Mouse (Mus musculus) heart, postnatal 4 days (tissue): Measurements from ENCODE around the gene Senp1. TPM values are rescaled to one million over a fixed set of nuclear protein-coding genes. Genes with fewer than 3 reads are reported as not detected.

ENCODE experiments used
- DNase-seq: peaks from one replicate; pipeline ENCODE4 v3.0.0; 2021
- total RNA-seq, 2 experiments: library from RNA; stranded (reverse); gene quantifications; 2 replicates each; pipeline ENCODE4 v1.2.3; 2021

Gene Senp1
- total RNA-seq, 2 experiments from 2014 or later, result 23.5 to 27.2 TPM

DNA sequence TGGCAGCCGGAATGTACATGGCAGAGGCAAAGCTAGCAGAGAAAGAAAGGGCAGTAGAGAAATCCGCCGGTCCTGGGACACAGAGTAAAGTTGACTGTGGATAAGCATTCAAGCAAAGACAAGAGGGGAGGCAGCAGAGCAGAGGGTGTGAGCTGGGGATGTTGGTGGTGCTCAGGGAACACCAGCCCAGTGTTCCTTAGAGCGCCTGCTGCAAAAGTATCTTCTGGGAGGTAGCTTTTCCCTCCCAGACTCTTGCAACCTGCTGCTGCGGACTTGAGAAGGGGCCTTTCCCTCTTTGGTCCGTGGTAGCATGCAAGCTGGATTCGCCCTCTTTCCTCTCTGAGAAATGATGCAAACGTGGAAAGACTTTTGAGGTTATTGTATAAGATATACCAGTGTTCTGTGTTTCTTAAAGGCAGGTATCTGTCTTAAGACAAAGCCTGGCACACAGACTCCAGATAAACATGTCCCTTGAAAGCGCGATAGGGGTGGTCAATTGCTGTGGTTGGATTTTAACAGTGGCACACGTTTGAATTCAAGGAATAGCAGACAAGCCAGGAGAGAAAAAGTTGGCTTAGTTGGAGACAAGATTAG, 14.3 kb upstream of the Senp1 start:
- DNase-seq, result no peak

DNA sequence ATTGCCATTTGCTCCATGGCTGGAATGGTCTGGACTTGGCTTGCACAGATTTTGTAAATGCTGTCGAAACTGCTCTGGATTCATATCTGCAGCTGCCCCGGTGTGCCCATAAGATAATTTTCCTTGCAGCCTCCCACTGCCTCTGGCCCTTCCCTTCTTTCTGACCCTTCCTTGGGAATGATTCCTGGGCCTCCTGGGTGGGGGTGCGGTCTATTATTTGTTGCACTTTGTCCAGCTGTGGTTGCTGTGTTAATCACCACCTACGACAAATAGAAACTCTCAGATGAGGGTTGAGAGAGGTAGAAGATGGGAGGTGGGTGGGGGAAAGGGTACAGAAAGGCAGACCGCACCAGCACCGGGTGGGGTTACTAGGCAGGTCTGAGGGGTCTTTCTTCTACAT, 13.7 kb upstream of the Senp1 start:
- DNase-seq, result no peak

DNA sequence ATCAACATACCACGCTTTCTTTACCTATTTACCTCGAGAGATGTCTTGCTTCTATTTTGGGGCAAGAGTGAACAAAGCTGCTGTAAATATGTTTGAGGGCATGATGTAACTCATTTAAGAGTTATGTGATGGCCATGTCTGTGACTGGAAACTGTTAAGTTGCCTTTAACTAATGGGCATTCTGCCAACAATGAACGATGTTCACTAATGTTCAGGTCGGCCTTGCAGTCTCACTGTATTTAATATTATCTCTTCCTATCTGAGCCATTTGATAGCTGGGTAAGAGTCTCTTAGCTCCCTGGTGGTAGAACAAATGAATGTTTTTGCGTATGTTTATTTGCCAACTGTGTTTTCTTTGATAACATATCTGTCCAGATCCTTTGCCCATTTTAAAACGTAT, 13.0 kb upstream of the Senp1 start:
- DNase-seq, result no peak

DNA sequence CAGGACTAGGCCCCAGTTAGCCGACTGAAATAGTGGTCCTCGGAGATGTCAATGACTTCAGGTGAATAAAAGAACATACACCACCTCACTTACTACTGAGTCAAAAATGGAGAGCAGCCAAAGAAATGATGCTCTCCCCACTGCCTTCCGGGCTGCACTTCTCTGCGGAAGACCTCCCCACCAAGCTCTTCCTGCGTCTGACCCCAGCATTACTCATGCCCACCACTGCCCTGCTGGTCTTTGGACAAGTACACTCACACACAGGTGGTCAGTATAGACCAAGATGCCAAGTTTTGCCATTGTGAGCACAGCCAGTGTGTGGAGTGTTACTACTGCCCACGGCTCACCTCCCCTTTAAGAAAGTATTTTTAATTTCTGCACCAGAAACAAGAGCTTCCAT, 8.9 kb upstream of the Senp1 start:
- no peak for DNase-seq

DNA sequence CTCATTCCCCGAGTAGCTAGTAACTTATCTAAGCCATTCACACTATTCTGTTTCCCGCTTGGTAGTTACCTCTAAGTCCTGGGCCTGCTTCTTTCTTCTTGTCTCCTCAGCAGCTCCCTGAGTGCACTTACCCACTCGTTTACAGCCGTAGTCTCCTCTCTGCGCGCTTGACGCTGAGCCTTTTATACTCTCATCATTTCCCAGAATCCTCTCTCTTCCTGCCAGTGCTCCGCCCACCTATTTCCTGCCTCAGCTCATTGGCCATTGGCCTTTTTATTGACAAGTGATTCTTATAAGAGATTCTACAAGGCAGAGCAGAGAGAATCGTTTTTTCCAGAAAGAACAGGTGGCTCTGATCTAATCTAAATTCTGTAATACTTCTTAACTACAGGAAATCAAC, 5.0 kb upstream of the Senp1 start:
- DNase-seq, result no peak

DNA sequence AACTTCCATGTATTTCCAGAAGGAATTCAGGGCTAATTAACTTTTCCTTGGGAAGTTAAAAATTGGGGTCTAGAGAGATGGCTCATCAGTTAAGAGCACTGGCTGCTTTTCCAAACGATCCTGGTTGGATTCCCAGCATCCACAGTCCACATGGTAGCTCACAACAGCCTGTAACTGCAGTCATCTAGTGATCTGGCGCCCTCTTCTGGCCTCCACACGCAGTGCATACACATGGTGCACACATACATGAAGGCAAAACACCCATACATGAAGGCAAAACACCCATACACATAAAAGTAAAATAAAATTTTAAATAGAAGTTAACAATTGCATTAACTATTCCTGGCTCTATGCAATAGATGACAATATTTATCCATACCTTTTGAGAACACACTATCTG, 3.4 kb upstream of the Senp1 start:
- DNase-seq, result no peak

DNA sequence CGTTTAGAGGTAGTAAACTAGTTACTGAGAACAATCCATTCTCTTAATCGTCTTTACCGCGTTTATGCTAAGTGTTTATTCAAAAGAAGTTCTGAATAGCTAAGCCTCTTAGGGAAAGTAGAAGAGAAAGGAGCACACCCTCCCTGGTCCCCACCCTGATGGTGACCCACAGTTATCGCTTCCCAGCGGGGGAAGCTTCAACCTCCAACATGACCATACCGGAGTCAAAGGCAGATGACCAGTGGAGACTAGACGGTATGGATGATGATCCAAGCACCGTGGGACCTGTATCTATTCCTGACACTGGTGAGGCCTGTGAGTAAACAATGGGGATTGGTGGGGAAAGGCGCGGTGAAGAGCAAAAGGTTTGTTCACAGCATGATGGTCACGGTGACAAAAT, 1.4 kb upstream of the Senp1 start:
- no peak for DNase-seq

DNA sequence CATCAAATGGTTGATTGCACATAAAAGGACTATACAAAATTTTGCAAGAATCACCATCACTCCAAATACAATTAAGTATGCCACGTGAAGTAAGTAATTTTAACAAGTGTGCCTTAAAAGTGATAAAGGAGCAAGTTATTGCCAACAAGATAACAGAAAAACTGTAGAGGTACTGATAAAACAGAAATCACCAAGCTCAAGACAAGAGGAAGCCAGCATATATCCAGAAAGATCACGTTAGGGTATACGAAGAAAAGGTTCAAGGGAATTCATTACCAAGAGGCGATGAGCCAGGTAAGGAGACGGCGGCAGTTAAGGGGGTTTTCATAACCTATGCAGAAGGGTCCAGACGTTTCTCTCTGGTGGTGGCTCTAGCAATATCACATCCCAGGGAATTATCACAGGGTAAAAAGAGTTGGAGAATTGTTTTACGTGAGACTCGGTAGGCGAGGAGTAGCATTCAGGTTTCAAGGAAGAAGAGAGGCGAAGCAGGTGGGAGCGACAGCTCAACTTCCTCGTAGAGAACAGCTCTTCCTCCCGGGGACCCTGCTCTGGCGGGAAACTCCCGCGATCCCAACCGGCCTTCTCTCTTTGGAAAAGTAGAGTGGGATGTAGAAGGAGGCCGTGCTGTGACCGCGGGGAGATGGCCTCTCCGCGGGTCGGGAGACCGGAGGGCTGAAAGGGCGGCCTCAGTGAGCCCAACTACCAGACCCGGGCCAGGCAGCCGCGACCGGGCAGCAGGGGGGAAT, 998 bp downstream of the Senp1 start, which contains the start of gene Pfkm:
Gene Pfkm (plus strand): TSS at position 218 of the 749 bp plus-strand sequence.
- no peak for DNase-seq

DNA sequence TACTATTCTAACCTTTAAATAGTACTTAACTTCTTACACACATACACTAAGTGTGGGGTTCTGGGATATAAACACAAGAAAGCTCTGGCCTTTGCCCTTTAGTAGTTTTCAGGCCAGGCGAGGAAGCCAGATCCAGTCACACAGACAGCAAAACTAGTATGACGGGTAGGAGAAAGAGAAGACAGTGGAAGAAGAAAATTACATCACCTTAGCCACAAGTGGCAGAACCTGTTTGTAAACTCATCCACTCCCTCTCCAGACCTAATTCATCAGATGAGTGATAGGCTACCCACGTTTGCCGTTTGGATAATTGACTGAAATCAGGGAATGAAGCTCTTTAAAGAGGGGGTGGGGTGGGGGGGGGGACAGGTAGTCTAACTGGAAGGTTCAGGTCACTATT, 1.7 kb downstream of the Senp1 start:
- DNase-seq, result no peak

DNA sequence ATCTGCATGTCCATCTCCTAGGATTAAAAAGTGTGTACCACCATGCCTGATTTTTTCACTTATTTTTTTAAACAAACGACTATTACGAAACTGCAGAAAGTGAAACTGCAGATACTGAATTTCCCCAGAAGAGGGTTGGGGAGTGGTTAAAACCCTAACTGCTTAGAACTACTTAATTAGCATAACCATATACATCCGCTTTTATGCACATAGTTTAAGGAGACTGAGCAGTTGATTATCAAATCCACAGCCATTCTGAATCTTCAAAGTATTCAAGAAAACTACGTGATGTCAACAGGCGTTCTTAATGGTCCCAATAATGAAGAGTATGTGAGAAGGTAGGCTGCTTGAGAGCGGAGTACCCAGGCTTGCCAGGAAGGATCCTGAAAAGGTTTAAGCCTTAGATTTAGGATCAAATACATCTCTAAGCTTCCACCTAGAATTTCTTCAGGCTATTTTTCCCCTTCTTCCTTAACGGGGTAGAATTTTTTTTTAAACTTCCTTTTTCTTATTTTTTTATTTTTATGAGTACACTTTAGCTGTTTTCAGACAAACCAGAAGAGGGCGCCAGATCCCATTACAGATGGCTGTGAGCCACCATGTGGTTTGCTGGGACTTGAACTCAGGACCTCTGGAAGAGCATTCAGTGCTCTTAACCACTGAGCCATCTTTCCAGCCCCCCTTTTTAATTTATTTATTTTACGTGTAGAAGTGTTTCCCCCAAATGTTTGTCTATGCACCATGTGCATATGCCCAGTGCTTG, 3.9 kb downstream of the Senp1 start:
- peak; percentile 62 for DNase-seq

DNA sequence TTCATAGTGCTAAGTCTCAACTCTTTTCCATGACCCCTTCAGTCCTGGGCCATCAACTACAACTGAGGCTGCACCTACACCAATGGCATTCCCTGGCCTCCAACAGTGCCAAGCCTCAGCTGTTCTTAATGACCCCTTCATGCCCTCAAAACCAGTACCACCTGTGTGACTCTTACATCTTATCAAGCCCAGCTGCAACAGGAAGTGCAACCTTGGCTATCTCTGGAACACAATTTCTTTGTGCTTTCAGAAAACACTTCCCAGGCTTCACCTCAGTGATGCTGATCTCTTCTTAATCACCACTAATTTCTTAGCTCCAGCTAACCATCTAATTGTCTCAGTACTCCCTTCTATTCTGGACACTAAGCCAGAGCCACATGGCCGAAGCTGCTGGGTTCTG, 4.7 kb downstream of the Senp1 start:
- no peak for DNase-seq

DNA sequence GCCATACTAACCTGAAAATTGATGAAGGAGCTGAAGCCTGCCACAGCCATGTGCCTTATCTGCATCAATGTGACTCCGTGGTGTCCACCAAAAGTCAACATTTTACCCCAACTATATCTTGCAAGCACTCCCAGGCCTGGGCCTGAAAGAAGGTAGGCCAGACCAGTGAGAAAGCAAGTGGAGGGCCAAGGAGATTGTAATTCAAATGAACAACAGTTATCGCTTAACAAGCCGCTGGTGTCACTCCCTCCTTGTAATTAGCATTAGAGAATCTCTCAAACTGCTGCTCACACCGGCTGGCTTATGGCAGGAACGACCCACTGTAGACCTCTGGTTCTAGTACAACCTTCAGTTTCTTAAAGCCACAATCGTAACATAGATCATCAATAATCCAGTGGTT, 16.6 kb downstream of the Senp1 start:
- DNase-seq, result no peak

DNA sequence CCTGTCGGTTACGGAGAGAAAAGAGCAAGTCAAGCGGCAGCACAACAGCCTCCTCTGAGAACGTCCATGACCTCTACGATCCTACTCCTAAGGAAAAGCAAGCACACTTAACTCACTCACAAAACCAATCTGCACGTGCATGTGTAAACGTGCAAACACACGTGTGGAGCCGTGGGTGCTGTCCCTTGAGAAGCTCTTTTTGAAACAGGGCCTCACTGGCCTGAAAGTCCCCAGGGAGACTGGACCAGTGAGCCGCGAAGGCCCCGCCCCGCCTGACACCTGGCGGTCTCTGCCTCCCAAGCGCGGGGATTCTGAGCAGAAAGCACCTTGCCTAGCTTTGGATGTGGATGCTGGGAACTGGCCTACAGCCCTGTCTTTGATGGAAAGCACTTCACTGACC, 18.5 kb downstream of the Senp1 start:
- DNase-seq, result no peak

DNA sequence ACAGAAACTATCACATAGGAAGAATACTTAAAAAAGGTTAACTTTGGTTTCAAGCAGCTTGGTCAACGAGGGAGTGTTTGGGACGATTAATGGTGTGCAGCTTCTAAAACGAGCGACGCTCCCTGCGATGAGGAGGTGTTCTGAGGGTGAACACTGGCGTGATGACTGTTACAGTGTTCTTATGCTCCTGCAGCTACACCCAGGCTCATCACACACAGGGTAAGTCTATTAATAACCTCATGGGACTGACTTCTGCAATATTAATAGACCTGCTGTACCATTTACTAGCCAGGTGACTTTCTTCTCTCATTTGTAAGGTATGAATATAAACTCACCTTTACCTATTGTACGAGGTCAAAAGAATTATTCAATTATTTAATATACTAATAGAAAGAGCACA, 19.0 kb downstream of the Senp1 start:
- no peak for DNase-seq

DNA sequence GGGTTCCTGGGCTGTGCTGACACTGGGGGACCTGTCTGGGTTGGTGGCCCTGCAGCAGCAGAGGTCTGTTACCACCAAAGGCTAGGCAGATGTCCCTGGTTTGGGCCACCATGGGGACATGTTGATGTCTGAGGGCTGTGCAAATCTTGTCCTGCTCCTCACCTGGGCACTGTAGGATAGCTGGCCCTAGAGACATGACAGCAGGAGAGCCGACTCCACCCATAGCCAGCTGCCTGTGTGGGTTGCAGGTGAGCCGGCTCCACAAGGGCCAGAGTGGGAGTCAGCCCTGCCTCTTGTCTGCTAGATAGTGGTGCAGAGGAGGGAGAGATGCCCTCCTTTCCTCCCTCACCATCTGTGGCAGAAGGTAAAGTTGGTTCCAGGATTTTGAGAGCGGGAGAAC, 23.2 kb downstream of the Senp1 start:
- no peak for DNase-seq

DNA sequence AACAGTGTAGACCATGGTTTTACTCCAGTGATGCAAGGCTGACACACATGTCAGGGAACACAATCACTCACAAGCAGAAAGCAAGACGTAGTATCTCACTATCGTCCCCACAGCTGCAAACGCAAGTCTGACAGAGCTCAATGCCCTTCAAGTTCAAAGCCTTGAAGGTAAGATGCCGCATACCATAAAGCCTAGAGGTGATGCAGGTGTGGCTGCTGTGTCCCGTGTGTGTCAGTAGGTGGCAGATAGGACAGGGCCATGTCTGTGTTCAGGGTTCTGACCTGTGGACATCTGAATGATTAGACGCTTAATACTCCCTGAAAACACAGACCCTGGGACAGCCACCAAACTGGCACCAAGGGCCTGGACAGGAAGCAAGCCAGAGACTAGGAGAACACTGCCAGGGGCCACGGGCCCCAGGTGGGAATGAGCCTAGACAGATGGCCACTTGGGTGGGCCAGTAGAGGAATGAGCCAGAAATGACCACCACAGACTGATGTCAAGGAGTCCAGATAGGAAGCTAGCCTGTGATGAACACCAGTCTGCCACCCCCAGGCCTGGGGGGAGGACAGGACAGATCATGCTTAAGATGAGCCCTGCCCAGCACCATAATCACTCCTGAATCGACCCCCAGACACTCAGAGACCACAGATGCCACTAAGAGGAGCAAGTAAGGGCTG, 23.8 kb downstream of the Senp1 start:
- no peak for DNase-seq

DNA sequence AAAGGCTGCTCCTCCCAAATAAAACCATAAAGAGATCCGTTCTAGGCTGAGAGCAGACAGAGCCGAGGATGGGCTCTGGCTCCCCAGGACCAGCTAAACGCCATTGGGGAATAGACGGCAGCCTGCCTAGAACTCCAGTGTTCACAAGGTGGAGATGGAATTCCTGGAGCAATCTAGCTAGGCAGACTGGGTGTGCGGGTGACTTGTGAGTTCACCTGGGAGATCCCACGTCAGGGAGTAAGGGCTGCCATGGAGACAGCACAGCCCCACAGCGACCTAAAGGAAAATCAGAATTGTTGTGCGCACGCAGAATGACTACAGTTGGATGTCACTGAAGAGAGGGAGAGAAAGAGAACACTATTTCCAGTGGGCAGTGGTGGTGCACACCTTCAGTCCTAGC, 25.0 kb downstream of the Senp1 start:
- no peak for DNase-seq

DNA sequence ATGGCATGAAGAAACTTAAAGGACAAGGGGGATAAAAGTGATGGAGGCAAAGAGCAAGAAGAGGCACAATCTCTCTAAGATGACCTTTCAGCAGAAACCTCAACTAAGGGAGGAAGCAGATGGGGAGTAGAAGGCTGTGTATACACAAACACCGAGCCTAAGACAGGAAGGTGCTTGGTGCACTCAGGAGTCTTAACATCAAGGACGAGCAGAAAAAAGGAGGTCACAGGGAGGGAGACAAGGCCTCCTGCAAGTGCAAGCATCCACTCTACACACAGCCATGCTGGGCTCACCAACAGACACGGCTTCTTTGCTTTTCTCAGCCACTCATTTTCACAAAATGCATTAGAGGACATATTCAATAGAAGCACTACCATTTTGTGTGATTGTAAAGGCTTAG, 26.1 kb downstream of the Senp1 start:
- no peak for DNase-seq

DNA sequence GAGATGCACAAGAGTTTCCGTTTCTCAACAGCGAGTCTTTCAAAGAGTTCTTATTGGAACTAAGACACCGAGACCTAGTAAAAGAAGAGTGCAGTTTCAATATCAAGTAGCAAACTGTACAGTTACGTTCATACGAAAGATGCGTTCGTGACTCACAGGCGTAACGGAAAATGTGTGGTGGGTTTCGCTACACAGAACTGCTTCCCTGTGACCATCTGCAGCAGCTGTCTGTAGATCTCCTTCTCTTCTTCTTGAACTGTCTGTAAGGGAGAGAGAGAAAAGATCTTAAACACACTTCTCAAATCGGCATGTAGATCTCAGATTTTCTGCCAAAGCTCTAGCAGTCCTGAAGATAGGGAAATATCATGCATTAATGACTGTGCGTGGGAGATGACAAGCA, 26.9 kb downstream of the Senp1 start:
- DNase-seq, result no peak

DNA sequence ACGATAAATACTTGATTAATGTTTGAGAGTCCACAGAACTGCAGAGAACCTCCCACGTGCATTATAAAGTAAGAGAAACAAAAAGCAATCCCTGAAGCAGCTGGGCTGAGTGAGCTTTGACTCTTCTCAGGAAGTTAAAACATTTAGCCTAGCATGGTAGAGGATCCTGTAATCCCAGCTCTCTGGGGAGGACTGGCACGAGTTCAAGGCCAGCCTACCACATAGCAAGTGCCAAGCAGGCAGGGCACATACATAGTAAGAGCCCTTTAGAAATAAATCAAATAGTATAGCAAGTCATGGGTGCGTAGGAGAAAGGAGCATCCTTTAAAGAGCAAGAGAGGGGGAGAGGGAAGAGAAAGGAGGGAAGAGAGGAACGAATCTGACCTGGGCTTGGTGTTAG, 27.7 kb downstream of the Senp1 start:
- no peak for DNase-seq

DNA sequence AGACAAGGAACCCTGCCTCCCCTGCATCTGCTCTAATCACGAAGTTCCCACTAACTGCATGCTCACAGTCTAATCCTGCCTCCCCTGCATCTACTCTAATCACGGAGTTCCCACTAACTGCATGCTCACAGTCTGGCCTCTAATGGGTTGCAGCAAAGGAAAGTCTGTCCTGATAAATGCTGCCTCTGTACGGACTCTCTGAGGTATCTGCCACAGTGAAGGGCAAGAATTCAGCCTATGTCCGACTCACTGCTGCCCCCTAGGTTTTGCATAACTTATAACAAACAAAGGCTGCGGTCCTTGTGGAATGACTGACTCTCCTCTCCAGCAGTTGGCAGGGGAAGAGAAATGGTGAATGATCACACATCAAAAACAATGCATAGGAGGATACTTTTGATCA, 38.3 kb downstream of the Senp1 start:
- peak; percentile 59 for DNase-seq

DNA sequence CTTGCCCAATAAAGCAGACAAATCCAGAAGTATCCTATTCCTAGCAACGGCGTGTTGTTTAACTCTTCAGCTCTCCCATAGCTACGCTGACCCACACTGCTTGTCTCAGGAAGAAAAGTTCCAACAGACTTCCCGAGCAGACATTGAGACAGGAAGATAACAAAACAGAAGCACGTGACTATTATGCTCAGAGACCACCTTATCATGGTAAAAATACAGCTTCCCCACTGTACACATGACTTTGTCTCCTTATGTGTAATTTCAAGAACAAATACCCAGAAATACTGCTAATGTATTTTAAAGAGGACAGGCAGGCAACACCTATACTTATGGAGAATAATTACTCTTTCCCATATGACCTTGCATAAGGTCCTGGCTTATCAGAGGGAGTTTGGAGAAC, 41.9 kb downstream of the Senp1 start:
- DNase-seq, result no peak
